8 mouse cellular contexts compared by ENCODE assay signal in the genomic region with DNA sequence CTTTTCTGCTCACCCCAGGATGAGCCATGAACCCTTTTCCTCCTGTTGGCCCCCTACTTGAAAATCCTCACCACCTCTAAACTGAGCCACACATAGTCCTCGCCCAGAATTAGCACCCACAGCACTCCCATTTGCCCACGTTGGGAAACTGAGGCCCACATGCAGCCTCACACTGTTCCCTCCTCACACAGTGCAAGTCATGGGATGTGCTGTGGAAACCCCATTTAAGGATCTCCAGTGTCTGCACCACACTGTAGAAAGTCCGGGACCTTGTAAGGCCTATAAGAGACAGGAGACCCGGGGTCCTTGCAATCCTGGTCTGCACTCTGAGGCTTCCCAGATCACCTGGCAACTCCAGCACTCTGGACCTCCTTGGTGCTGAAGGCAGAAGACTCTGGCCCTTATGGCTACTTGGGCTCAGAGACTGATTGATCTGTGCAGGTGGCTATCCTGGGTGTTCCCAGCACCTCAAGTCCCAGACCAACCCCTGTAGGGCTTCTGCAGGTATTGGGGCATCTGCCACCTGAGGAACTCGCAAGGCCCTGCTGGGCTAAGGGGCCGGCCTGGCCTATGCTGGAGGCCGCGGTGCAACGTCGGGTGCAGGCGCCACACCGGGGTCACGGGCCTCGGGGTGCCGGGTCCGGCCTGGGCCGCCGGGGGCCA. TPM values are rescaled to one million over a fixed set of nuclear protein-coding genes. Genes with fewer than 3 reads are reported as not detected.
DNase-seq lines count a peak whose midpoint lies in the region; ATAC-seq and TF ChIP-seq lines count a peak whose summit lies in the region.

No protein-coding gene starts in this region.

- H3K4me2 ChIP-seq in lung, embryonic 16.5 days (ENCODE audit: low read depth, low read length), result peak overlapping the region; percentile 99
- H3K4me2 ChIP-seq in forebrain, postnatal 0 days (ENCODE audit: low read depth), result peak overlapping the region; percentile 87
- H3K4me2 ChIP-seq in liver, embryonic 12.5 days, result peak overlapping the region; percentile 65
- peak overlapping the region; percentile 96 for H3K4me2 ChIP-seq in stomach, embryonic 16.5 days (ENCODE audit: low read depth, low read length)

- 22% methylated on average over 16 of the region's 18 CpGs for WGBS in lung, embryonic 16.5 days
- WGBS in forebrain, postnatal 0 days, result 17% methylated on average over 18 of the region's 18 CpGs
- 15% methylated on average over 18 of the region's 18 CpGs for WGBS in liver, embryonic 12.5 days (ENCODE audit: insufficient replicate concordance)
- WGBS in stomach, embryonic 16.5 days, result 23% methylated on average over 18 of the region's 18 CpGs

- no peaks in the 10 kb centered on the region for H3K36me3 ChIP-seq in lung, embryonic 16.5 days (ENCODE audit: control insufficient read depth, insufficient read depth, low read length)
- no peaks in the 10 kb centered on the region for H3K36me3 ChIP-seq in forebrain, postnatal 0 days (ENCODE audit: insufficient read depth)
- no peaks in the 10 kb centered on the region for H3K36me3 ChIP-seq in liver, embryonic 12.5 days
- no peaks in the 10 kb centered on the region for H3K36me3 ChIP-seq in stomach, embryonic 16.5 days (ENCODE audit: control insufficient read depth, insufficient read depth, low read length)

- peaks cover 5% of the 10 kb centered on the region; the same call in 1 of the 2 replicates for H3K4me1 ChIP-seq in lung, embryonic 16.5 days (replicated peaks; ENCODE audit: control insufficient read depth, insufficient read depth, low read length)
- peaks cover 9% of the 10 kb centered on the region; the same call in 1 of the 2 replicates for H3K4me1 ChIP-seq in forebrain, postnatal 0 days (ENCODE audit: insufficient read depth)
- H3K4me1 ChIP-seq in liver, embryonic 12.5 days, result peaks cover 8% of the 10 kb centered on the region; the same call in 1 of the 2 replicates
- H3K4me1 ChIP-seq in stomach, embryonic 16.5 days (ENCODE audit: control insufficient read depth, insufficient read depth, low read length), result 0 out of 2 replicates have a peak, but pooled peaks cover 5% of the 10 kb centered on the region

- TF ChIP-seq CTCF in forebrain, postnatal 0 days (IDR thresholded peaks at IDR 0.05; ENCODE audit: low read depth), result no peak

- H3K4me3 ChIP-seq in lung, embryonic 16.5 days (ENCODE audit: low read length), result peak overlapping the region; percentile 54
- peak overlapping the region; percentile 46 for H3K4me3 ChIP-seq in forebrain, postnatal 0 days (ENCODE audit: low read depth, low read length)
- H3K4me3 ChIP-seq in liver, embryonic 12.5 days, result peak overlapping the region; percentile 46
- peak overlapping the region; percentile 50 for H3K4me3 ChIP-seq in stomach, embryonic 16.5 days (replicated peaks; ENCODE audit: low read length)

- H3K27ac ChIP-seq in lung, embryonic 16.5 days (ENCODE audit: low read length), result no peak overlapping the region
- 0 out of 2 replicates have a peak overlapping the region, but pooled peaks have one; percentile 30 for H3K27ac ChIP-seq in forebrain, postnatal 0 days (ENCODE audit: low read depth, low read length)
- 0 out of 2 replicates have a peak overlapping the region, but pooled peaks have one; percentile 6 for H3K27ac ChIP-seq in liver, embryonic 12.5 days
- H3K27ac ChIP-seq in stomach, embryonic 16.5 days (ENCODE audit: low read length), result 0 out of 2 replicates have a peak overlapping the region, but pooled peaks have one; percentile 26

- no peak for DNase-seq in lung, postnatal 4 days
- peak; percentile 35 for DNase-seq in forebrain, postnatal 0 days
- DNase-seq in layer of hippocampus, adult 9-10 months (ENCODE audit: low spot score), result no peak
- DNase-seq in thymus, postnatal 36 days, result no peak
- DNase-seq in urinary bladder, postnatal 14 days (ENCODE audit: low spot score), result no peak

- ATAC-seq in lung, embryonic 16.5 days (ENCODE audit: low read depth), result peak; percentile 48
- peak; percentile 58 for ATAC-seq in forebrain, postnatal 0 days
- ATAC-seq in liver, embryonic 12.5 days, result no peak
- peak; percentile 54 for ATAC-seq in stomach, embryonic 16.5 days (ENCODE audit: insufficient read depth, low FRiP score)

- H3K9me3 ChIP-seq in lung, embryonic 16.5 days (ENCODE audit: control insufficient read depth, low read length), result no peaks in the 10 kb centered on the region
- H3K9me3 ChIP-seq in forebrain, postnatal 0 days (ENCODE audit: low read length), result no peaks in the 10 kb centered on the region
- no peaks in the 10 kb centered on the region for H3K9me3 ChIP-seq in liver, embryonic 12.5 days (replicated peaks)
- H3K9me3 ChIP-seq in stomach, embryonic 16.5 days (replicated peaks; ENCODE audit: control insufficient read depth, low read length), result no peaks in the 10 kb centered on the region

- peak overlapping the region; percentile 80 for H3K9ac ChIP-seq in lung, embryonic 16.5 days (ENCODE audit: low read length)
- H3K9ac ChIP-seq in forebrain, postnatal 0 days, result peak overlapping the region; percentile 78
- peak overlapping the region; percentile 58 for H3K9ac ChIP-seq in liver, embryonic 12.5 days
- peak overlapping the region; percentile 83 for H3K9ac ChIP-seq in stomach, embryonic 16.5 days (ENCODE audit: low read length)

- no peaks in the 10 kb centered on the region; the same call in 1 of the 2 replicates for H3K27me3 ChIP-seq in lung, embryonic 16.5 days (ENCODE audit: control insufficient read depth, insufficient read depth, low read depth, low read length)
- H3K27me3 ChIP-seq in forebrain, postnatal 0 days (ENCODE audit: insufficient read depth, low read length), result no peaks in the 10 kb centered on the region
- peaks cover 95% of the 10 kb centered on the region for H3K27me3 ChIP-seq in liver, embryonic 12.5 days (replicated peaks)
- H3K27me3 ChIP-seq in stomach, embryonic 16.5 days (ENCODE audit: control insufficient read depth, insufficient read depth, low read length), result no peaks in the 10 kb centered on the region

RNA-seq across cellular contexts. Expression of gene Cdkn1c, which starts 23.5 kb away (rescaled TPM):
- polyA plus RNA-seq in lung, embryonic 16.5 days (2015; fragmentation: Nextera tagmentation; extraction: Ambion mirVana), result 434 and 478 TPM in 2 replicates
- 99.0 and 123 TPM in 2 replicates for total RNA-seq in forebrain, postnatal 0 days (2014; rRNA removed)
- 119 and 124 TPM in 2 replicates for polyA plus RNA-seq in forebrain, postnatal 0 days (2015; fragmentation: Nextera tagmentation; extraction: Ambion mirVana)
- 434 and 450 TPM in 2 replicates for polyA plus RNA-seq in liver, embryonic 12.5 days (2016; fragmentation: Nextera tagmentation; extraction: Ambion mirVana)
- polyA plus RNA-seq in stomach, embryonic 16.5 days (2015; fragmentation: Nextera tagmentation; extraction: Ambion mirVana), result 402 and 460 TPM in 2 replicates

RNA-seq across cellular contexts. Expression of gene Slc22a18, which starts 36.2 kb away (rescaled TPM):
- 3.5 and 5.4 TPM in 2 replicates for polyA plus RNA-seq in lung, embryonic 16.5 days (2015; fragmentation: Nextera tagmentation; extraction: Ambion mirVana)
- 0.92 and 1.7 TPM in 2 replicates for total RNA-seq in forebrain, postnatal 0 days (2014; rRNA removed)
- polyA plus RNA-seq in forebrain, postnatal 0 days (2015; fragmentation: Nextera tagmentation; extraction: Ambion mirVana), result 0.71 and 1.0 TPM in 2 replicates
- polyA plus RNA-seq in liver, embryonic 12.5 days (2016; fragmentation: Nextera tagmentation; extraction: Ambion mirVana), result 4.5 and 5.1 TPM in 2 replicates
- polyA plus RNA-seq in stomach, embryonic 16.5 days (2015; fragmentation: Nextera tagmentation; extraction: Ambion mirVana), result 11.3 and 15.8 TPM in 2 replicates
